Mouse (Mus musculus): ENCODE measurements at regions not wholly inside any gene's neighbourhood (a gene's known extent, or its start where the extent isn't known, plus 50 kb on each side); places are given as distances from the start of the nearest gene placed in this dataset.

DNA sequence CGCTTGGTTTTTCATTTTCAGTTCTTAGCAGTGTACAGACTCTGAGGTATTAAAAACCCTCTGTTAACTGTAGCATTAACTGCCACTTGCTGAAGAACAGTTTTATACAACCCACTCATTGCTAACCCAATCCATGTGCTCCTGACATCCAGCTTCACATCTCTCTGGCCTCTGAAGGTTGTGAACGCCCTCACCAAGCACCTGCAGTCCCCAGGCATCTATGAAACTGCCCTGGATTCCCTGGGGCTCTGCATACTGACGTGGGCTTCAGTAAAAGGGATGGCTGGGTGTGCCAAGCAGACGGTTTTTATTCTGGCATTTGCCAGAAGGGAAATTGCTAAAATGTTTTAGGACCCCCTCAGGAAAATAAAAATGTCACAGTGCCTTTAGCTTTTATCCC, 2232.2 kb upstream of the Gm7489 start:
- no peaks in the 10 kb centered on the region for H3K4me1 ChIP-seq (ENCODE audit: control insufficient read depth in 2 of 2, insufficient read depth in 2 of 2, low read length in 2 of 2)
- ATAC-seq (ENCODE audit: insufficient number of reproducible peaks, insufficient read depth, low FRiP score, low read depth), result no peak
- H3K27ac ChIP-seq (replicated peaks in 1 of 2; ENCODE audit: control insufficient read depth in 1 of 2, insufficient read depth in 1 of 2, low read depth in 2 of 2, low read length in 2 of 2), result no peak overlapping the region
- H3K4me2 ChIP-seq (ENCODE audit: low read length), result no peak overlapping the region
- H3K9ac ChIP-seq (ENCODE audit: low read length), result no peak overlapping the region
- H3K36me3 ChIP-seq (ENCODE audit: control insufficient read depth, insufficient read depth, low read length), result no peaks in the 10 kb centered on the region
- 57% methylated on average over 4 of the region's 4 CpGs for WGBS
- no peak overlapping the region for H3K4me3 ChIP-seq (ENCODE audit: control insufficient read depth in 1 of 2, insufficient read depth in 1 of 2, low read depth in 1 of 2, low read length in 2 of 2)
- peaks cover 6% of the 10 kb centered on the region; the same call in 1 of the 2 replicates for H3K9me3 ChIP-seq (ENCODE audit: control insufficient read depth, low read length)
- no peaks in the 10 kb centered on the region for H3K27me3 ChIP-seq (ENCODE audit: control insufficient read depth, insufficient read depth, low read length)

DNA sequence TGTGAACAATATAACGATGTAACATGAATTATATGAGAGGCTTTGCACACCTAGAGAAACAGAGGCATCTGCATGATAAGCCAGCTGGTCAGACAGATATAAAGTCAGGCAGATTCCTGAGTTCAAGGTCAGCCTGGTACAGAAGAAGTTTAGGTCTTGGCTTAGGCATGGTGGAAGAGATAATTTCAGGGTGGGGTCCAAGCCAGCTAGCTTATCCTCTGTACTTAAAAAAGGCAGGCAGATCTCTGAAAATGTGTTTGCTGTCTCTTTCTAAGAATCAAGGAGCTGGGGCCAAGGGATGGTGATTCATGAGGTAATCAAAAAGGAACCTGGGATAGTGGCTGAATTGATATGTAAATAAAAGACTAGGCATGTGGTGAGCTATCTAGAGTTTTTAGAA, 2227.1 kb upstream of the Gm7489 start:
- WGBS, result 83% methylated on average over 1 of the region's 1 CpGs
- Histone ChIP-seq H3K4me1 (ENCODE audit: control insufficient read depth in 2 of 2, insufficient read depth in 2 of 2, low read length in 2 of 2) (no peaks in the 10 kb centered on the region), H3K9me3 (ENCODE audit: control insufficient read depth, low read length) (peaks cover 11% of the 10 kb centered on the region; the same call in 1 of the 2 replicates), H3K27me3 (ENCODE audit: control insufficient read depth, insufficient read depth, low read length) (no peaks in the 10 kb centered on the region), H3K36me3 (ENCODE audit: control insufficient read depth, insufficient read depth, low read length) (no peaks in the 10 kb centered on the region), H3K4me3 (ENCODE audit: control insufficient read depth in 1 of 2, insufficient read depth in 1 of 2, low read depth in 1 of 2, low read length in 2 of 2) (no peak overlapping the region), H3K9ac (ENCODE audit: low read length) (no peak overlapping the region), H3K4me2 (ENCODE audit: low read length) (no peak overlapping the region), H3K27ac (replicated peaks in 1 of 2; ENCODE audit: control insufficient read depth in 1 of 2, insufficient read depth in 1 of 2, low read depth in 2 of 2, low read length in 2 of 2) (no peak overlapping the region)
- no peak for ATAC-seq (ENCODE audit: insufficient number of reproducible peaks, insufficient read depth, low FRiP score, low read depth)

DNA sequence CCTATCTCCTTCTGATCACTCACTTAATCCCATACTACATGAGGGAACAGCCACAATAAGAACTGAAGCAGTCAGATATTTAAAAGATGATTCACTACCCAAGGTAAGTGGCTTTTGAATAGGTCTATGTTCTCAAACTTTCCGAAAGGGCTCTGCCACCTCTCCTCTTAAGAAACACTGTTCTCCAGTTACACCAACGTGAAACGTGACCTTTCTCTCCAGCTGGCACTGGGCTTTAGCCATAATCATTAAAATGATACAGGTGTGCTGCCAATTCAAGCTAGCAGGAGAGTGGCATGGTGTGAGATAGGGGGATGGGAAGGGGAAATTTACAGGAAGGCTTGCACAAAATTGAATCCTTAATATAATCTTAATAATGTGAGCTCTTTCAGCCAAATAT, 2216.4 kb upstream of the Gm7489 start:
- H3K9ac ChIP-seq (ENCODE audit: low read length), result no peak overlapping the region
- H3K4me3 ChIP-seq (ENCODE audit: control insufficient read depth in 1 of 2, insufficient read depth in 1 of 2, low read depth in 1 of 2, low read length in 2 of 2), result no peak overlapping the region
- no peaks in the 10 kb centered on the region for H3K36me3 ChIP-seq (ENCODE audit: control insufficient read depth, insufficient read depth, low read length)
- no peak overlapping the region for H3K27ac ChIP-seq (replicated peaks in 1 of 2; ENCODE audit: control insufficient read depth in 1 of 2, insufficient read depth in 1 of 2, low read depth in 2 of 2, low read length in 2 of 2)
- H3K27me3 ChIP-seq (ENCODE audit: control insufficient read depth, insufficient read depth, low read length), result no peaks in the 10 kb centered on the region
- no peaks in the 10 kb centered on the region for H3K9me3 ChIP-seq (ENCODE audit: control insufficient read depth, low read length)
- WGBS, result 72% methylated on average over 3 of the region's 3 CpGs
- no peak for ATAC-seq (ENCODE audit: insufficient number of reproducible peaks, insufficient read depth, low FRiP score, low read depth)
- no peaks in the 10 kb centered on the region for H3K4me1 ChIP-seq (ENCODE audit: control insufficient read depth in 2 of 2, insufficient read depth in 2 of 2, low read length in 2 of 2)
- no peak overlapping the region for H3K4me2 ChIP-seq (ENCODE audit: low read length)

DNA sequence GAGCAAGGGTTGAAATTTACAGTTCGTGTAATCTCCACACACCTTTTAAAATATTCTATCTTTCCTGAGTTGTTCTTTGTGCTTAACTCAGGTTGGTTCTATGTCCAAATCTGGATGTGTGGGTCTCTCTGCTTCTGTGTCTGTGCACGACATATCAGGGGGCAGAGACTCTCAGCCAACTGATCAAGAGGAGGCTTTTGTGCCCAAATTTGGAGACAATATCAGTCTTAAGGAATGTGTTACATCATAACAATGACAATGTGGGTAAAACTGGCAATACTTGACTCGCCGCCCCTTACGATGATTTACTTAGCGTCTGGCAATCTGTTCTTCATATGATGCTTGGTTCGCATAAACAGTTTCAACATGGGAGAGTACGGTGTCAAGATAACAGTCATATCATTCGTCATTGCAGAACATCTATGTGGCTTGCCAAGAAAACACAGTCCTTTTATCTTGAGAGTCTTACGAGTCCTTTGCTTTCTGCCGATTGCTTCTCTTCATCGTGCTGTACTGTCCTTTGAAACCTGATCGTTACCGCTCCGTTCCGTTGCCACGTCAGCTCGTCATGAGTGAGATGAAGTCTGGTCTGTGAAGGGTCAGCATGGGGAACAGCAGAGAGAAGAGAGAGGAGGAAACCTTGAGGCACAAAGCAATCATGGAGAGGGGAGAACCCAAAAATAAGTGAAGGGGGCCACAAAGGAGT, 2212.9 kb upstream of the Gm7489 start:
- Histone ChIP-seq H3K9me3 (ENCODE audit: control insufficient read depth, low read length) (no peaks in the 10 kb centered on the region), H3K27ac (replicated peaks in 1 of 2; ENCODE audit: control insufficient read depth in 1 of 2, insufficient read depth in 1 of 2, low read depth in 2 of 2, low read length in 2 of 2) (peak overlapping the region in 1 of 2 experiments; percentile 6; a peak in 1 of 4 replicates), H3K4me2 (ENCODE audit: low read length) (peak overlapping the region; percentile 56), H3K27me3 (ENCODE audit: control insufficient read depth, insufficient read depth, low read length) (no peaks in the 10 kb centered on the region), H3K4me1 (ENCODE audit: control insufficient read depth in 2 of 2, insufficient read depth in 2 of 2, low read length in 2 of 2) (no peaks in the 10 kb centered on the region), H3K36me3 (ENCODE audit: control insufficient read depth, insufficient read depth, low read length) (no peaks in the 10 kb centered on the region), H3K4me3 (ENCODE audit: control insufficient read depth in 1 of 2, insufficient read depth in 1 of 2, low read depth in 1 of 2, low read length in 2 of 2) (peak overlapping the region in 1 of 2 experiments; percentile 0; a peak in 2 of 4 replicates), H3K9ac (ENCODE audit: low read length) (no peak overlapping the region)
- ATAC-seq (ENCODE audit: insufficient number of reproducible peaks, insufficient read depth, low FRiP score, low read depth), result no peak
- WGBS, result 43% methylated on average over 18 of the region's 18 CpGs

DNA sequence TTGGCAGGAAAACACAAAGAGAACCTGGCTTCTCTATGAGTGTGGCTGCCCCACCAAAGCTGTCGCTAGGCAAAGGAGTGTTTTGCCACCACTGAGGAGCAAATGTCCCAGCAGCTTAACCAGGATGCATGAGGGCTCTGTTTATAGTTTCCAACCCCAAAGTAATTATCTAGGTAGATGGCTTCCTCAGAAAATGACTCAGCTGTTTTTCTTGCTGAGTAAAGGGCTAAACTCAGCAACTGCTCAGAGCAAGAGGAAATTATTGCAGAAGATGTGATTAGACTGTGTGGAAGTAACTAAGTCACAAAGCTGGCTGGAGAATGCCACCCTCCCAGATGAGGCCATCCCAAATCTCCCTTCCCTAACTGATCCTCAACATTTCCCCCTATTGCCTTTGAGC, 2211.2 kb upstream of the Gm7489 start:
- whole genome bisulfite sequencing, result 77% methylated on average over 1 of the region's 1 CpGs
- ATAC-seq (ENCODE audit: insufficient number of reproducible peaks, insufficient read depth, low FRiP score, low read depth), result no peak
- Histone ChIP-seq H3K27ac (replicated peaks in 1 of 2; ENCODE audit: control insufficient read depth in 1 of 2, insufficient read depth in 1 of 2, low read depth in 2 of 2, low read length in 2 of 2) (no peak overlapping the region), H3K4me2 (ENCODE audit: low read length) (no peak overlapping the region), H3K9ac (ENCODE audit: low read length) (no peak overlapping the region), H3K27me3 (ENCODE audit: control insufficient read depth, insufficient read depth, low read length) (no peaks in the 10 kb centered on the region), H3K36me3 (ENCODE audit: control insufficient read depth, insufficient read depth, low read length) (no peaks in the 10 kb centered on the region), H3K4me1 (ENCODE audit: control insufficient read depth in 2 of 2, insufficient read depth in 2 of 2, low read length in 2 of 2) (no peaks in the 10 kb centered on the region; a peak in 1 of 4 replicates), H3K4me3 (ENCODE audit: control insufficient read depth in 1 of 2, insufficient read depth in 1 of 2, low read depth in 1 of 2, low read length in 2 of 2) (no peak overlapping the region), H3K9me3 (ENCODE audit: control insufficient read depth, low read length) (no peaks in the 10 kb centered on the region)

DNA sequence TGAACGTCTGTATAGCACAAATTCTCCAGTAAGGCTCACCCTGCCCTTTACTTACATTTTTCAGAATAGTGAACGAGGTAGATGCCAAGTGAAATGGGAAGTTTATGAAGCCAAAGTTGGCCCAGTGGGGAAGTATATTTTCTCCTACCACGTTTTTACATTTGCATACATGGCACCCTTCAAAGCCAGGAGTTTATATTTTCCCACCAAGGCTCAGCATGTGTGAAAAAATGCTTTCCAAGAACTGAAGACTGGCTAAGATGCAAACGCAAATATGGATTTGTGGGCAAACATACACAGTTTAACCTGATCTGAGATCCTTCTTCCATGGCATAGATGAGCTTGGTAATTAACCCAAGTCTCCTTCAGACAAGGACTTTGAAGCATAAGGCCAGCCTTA, 2209.4 kb upstream of the Gm7489 start:
- Histone ChIP-seq H3K4me3 (ENCODE audit: control insufficient read depth in 1 of 2, insufficient read depth in 1 of 2, low read depth in 1 of 2, low read length in 2 of 2) (no peak overlapping the region), H3K9ac (ENCODE audit: low read length) (no peak overlapping the region), H3K9me3 (ENCODE audit: control insufficient read depth, low read length) (no peaks in the 10 kb centered on the region), H3K36me3 (ENCODE audit: control insufficient read depth, insufficient read depth, low read length) (no peaks in the 10 kb centered on the region), H3K27ac (replicated peaks in 1 of 2; ENCODE audit: control insufficient read depth in 1 of 2, insufficient read depth in 1 of 2, low read depth in 2 of 2, low read length in 2 of 2) (no peak overlapping the region), H3K27me3 (ENCODE audit: control insufficient read depth, insufficient read depth, low read length) (no peaks in the 10 kb centered on the region), H3K4me2 (ENCODE audit: low read length) (no peak overlapping the region), H3K4me1 (ENCODE audit: control insufficient read depth in 2 of 2, insufficient read depth in 2 of 2, low read length in 2 of 2) (no peaks in the 10 kb centered on the region; a peak in 1 of 4 replicates)
- 71% methylated on average over 4 of the region's 4 CpGs for WGBS
- no peak for ATAC-seq (ENCODE audit: insufficient number of reproducible peaks, insufficient read depth, low FRiP score, low read depth)

DNA sequence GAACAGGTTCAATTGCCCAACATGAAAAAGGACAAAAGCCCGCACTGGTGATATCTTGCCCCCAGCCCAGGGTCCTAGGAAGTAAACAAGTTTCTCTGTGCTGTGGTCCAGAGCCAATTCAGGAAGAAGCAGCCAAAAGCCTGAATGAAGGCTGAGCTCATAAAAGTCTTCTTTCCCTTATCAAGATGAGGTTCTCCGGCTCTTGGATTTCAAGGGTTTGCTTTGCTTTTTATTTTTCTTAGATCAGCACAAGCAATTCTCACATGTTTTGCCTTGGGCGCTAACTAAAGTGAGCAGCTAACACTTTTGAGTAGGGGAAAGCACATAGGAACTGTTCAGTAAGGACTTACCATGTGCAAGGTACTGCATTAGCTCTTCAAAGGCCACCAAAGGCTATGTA, 2208.0 kb upstream of the Gm7489 start:
- no peaks in the 10 kb centered on the region for H3K9me3 ChIP-seq (ENCODE audit: control insufficient read depth, low read length)
- H3K4me2 ChIP-seq (ENCODE audit: low read length), result no peak overlapping the region
- H3K27me3 ChIP-seq (ENCODE audit: control insufficient read depth, insufficient read depth, low read length), result no peaks in the 10 kb centered on the region
- 76% methylated on average over 3 of the region's 3 CpGs for WGBS
- H3K27ac ChIP-seq (replicated peaks in 1 of 2; ENCODE audit: control insufficient read depth in 1 of 2, insufficient read depth in 1 of 2, low read depth in 2 of 2, low read length in 2 of 2), result no peak overlapping the region
- H3K9ac ChIP-seq (ENCODE audit: low read length), result no peak overlapping the region
- H3K4me1 ChIP-seq (ENCODE audit: control insufficient read depth in 2 of 2, insufficient read depth in 2 of 2, low read length in 2 of 2), result no peaks in the 10 kb centered on the region; a peak in 1 of 4 replicates
- no peaks in the 10 kb centered on the region for H3K36me3 ChIP-seq (ENCODE audit: control insufficient read depth, insufficient read depth, low read length)
- H3K4me3 ChIP-seq (ENCODE audit: control insufficient read depth in 1 of 2, insufficient read depth in 1 of 2, low read depth in 1 of 2, low read length in 2 of 2), result no peak overlapping the region
- ATAC-seq (ENCODE audit: insufficient number of reproducible peaks, insufficient read depth, low FRiP score, low read depth), result no peak

DNA sequence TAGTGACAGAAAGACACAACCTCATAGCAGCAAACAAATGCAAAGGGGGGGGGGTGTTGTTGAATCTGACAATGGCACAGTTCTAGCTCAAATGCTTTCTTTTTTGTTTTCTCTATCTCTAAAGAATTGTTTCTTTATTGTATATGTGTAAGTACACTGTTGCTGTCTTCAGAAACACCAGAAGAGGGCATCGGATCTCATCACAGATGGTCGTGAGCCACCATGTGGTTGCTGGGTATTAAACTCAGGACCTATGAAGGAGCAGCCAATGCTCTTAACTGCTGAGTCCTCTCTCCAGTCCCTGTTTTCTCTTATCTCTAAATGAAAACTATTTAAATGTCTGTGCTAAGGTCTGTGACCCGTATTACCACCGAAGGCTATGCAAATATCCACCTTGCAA, 2207.4 kb upstream of the Gm7489 start:
- Histone ChIP-seq H3K4me1 (ENCODE audit: control insufficient read depth in 2 of 2, insufficient read depth in 2 of 2, low read length in 2 of 2) (no peaks in the 10 kb centered on the region; a peak in 1 of 4 replicates), H3K36me3 (ENCODE audit: control insufficient read depth, insufficient read depth, low read length) (no peaks in the 10 kb centered on the region), H3K9ac (ENCODE audit: low read length) (no peak overlapping the region), H3K4me2 (ENCODE audit: low read length) (no peak overlapping the region), H3K27me3 (ENCODE audit: control insufficient read depth, insufficient read depth, low read length) (no peaks in the 10 kb centered on the region), H3K9me3 (ENCODE audit: control insufficient read depth, low read length) (no peaks in the 10 kb centered on the region), H3K27ac (replicated peaks in 1 of 2; ENCODE audit: control insufficient read depth in 1 of 2, insufficient read depth in 1 of 2, low read depth in 2 of 2, low read length in 2 of 2) (no peak overlapping the region), H3K4me3 (ENCODE audit: control insufficient read depth in 1 of 2, insufficient read depth in 1 of 2, low read depth in 1 of 2, low read length in 2 of 2) (no peak overlapping the region)
- WGBS, result 61% methylated on average over 4 of the region's 4 CpGs
- ATAC-seq (ENCODE audit: insufficient number of reproducible peaks, insufficient read depth, low FRiP score, low read depth), result no peak
